Mouse (Mus musculus) thymus, adult 2 months (tissue): ENCODE results near the gene Daam2. TPM values are rescaled to one million over a fixed set of nuclear protein-coding genes. Genes with fewer than 3 reads are reported as not detected.

Experiments used
- DNase-seq: peaks from one replicate; pipeline ENCODE4 v3.0.0; 2021
- H3K27ac ChIP-seq: fragments of 200-500 bp; 2 replicates; pipeline ENCODE4 v1.5.1; 2012; ENCODE audit warnings: low read length, control low read depth; ENCODE audit not compliant: control insufficient read depth, insufficient read depth
- H3K27me3 ChIP-seq: fragments of 200-500 bp; 2 replicates; pipeline ENCODE4 v1.6.1; 2012; ENCODE audit warnings: mild to moderate bottlenecking, low read length, moderate library complexity, mixed read lengths; ENCODE audit not compliant: control insufficient read depth, insufficient read depth
- H3K36me3 ChIP-seq: fragments of 200-500 bp; 2 replicates; pipeline ENCODE4 v1.6.1; 2012; ENCODE audit warnings: mild to moderate bottlenecking, low read length, moderate library complexity; ENCODE audit not compliant: control insufficient read depth, insufficient read depth
- H3K4me1 ChIP-seq: fragments of 200-500 bp; replicated peaks from 2 replicates; pipeline ENCODE4 v1.6.1; 2012; ENCODE audit warnings: low read length; ENCODE audit not compliant: control insufficient read depth, insufficient read depth
- H3K4me3 ChIP-seq: fragments of 200-500 bp; 2 replicates; pipeline ENCODE4 v1.5.1; 2012; ENCODE audit warnings: mild to moderate bottlenecking, low read length, control low read depth, moderate library complexity; ENCODE audit not compliant: control insufficient read depth, insufficient read depth
- CTCF ChIP-seq: fragments of 200-500 bp; IDR thresholded peaks from 2 replicates; pipeline ENCODE4 v1.5.1; 2012; ENCODE audit warnings: mild to moderate bottlenecking, control low read depth, low read length, moderate library complexity, borderline replicate concordance; ENCODE audit not compliant: control insufficient read depth, poor library complexity, insufficient read depth; ENCODE audit errors: extremely low read depth
- POLR2A ChIP-seq: fragments of 200-500 bp; IDR thresholded peaks from 2 replicates; pipeline ENCODE4 v1.6.1; 2012; ENCODE audit warnings: mild to moderate bottlenecking, low read length, control low read depth, moderate library complexity; ENCODE audit not compliant: control insufficient read depth, poor library complexity, insufficient read depth; ENCODE audit errors: extremely low read depth
- WGBS: fragments of 180-500 bp; shearing (Covaris S2); methylation state at CpG from one replicate; pipeline ENCODE4 v1.1.7; 2018; 5-methylcytosine and 5-hydroxymethylcytosine counted together
- polyA plus RNA-seq: library from polyadenylated mRNA; depleted of rRNA; stranded (reverse); fragments of >200 nt; gene quantifications from 2 replicates; pipeline ENCODE4 v1.2.3, GENCODE M21; 2012

Gene Daam2
- polyA plus RNA-seq, 1 experiment, result 0.62 TPM

DNA sequence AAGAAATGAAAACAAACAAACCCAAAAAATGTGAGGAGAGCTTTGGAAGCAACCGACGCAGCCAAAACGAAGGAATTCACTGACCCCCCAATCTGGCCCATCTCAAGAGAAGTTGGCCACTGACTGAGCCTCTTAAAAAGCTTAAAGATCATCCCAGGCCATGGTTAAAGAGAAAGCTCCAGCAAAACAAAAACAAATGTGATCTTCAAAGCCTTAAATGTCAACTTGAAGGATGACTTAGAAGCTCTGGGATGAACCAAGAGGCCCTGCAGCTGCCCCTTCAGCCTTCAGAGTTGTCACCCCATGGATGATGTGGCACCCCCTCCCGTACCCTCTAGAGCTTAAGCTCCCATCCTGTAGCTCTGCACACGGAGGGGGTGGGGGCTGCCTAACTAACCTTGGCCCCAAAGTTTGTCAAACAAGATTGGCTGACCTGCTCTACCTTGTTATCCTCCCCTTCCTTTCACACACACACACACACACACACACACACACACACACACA lies 4.3 kb downstream of the Daam2 start:
- WGBS, result 52% methylated on average over 5 of the region's 5 CpGs
- Histone ChIP-seq H3K36me3 (no peaks in the 10 kb centered on the region), H3K27ac (no peak overlapping the region), H3K4me3 (no peak overlapping the region), H3K27me3 (peaks cover 11% of the 10 kb centered on the region; the same call in 1 of the 2 replicates), H3K4me1 (no peaks in the 10 kb centered on the region)
- DNase-seq, result no peak
- no peak for TF ChIP-seq CTCF
- no peak for TF ChIP-seq POLR2A

DNA sequence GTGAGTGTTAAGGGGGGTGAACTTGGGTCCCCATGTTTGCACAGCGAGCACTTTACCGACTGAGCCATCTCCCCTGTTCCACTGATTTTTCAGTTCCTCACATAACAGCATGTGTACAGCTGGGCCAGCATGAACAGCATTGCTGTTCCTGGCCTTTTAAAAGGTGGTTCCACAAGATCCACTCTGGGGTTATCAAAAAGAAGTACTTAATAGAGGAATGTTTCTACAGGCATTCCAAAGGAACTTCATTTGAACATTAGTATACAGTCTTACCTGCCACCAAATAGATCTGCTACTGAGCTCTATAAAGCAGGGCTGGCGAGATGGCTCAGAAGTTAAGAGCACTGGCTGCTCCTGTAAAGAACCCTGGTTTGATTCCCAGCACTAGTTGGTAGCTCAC lies 8.0 kb downstream of the Daam2 start:
- Histone ChIP-seq H3K4me1 (no peaks in the 10 kb centered on the region), H3K27ac (no peak overlapping the region), H3K36me3 (no peaks in the 10 kb centered on the region), H3K4me3 (no peak overlapping the region), H3K27me3 (no peaks in the 10 kb centered on the region)
- WGBS, result 69% methylated on average over 3 of the region's 3 CpGs
- no peak for TF ChIP-seq POLR2A
- no peak for TF ChIP-seq CTCF
- DNase-seq, result no peak

DNA sequence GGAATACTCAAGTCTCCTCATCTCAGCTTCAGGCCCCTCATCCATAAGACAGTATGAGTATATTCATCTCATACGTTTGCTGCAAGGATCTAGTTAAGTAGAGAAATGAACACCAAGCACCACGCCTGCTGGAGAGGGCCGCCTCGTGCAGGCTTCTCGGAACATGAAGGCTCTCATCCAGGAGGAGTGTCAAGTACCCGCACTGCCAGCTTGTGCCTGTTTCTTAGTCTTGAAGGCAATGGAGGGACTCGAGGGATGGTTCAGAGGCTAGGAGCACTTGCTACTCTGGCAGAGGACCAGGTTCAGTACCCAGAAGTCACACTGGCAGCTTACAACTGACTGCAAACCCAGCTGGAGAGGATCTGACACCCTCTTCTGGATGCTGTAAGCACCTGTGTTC lies 12.2 kb downstream of the Daam2 start:
- TF ChIP-seq POLR2A, result no peak
- no peak for TF ChIP-seq CTCF
- 90% methylated on average over 7 of the region's 7 CpGs for WGBS
- Histone ChIP-seq H3K36me3 (no peaks in the 10 kb centered on the region), H3K4me3 (no peak overlapping the region), H3K27ac (no peak overlapping the region), H3K4me1 (no peaks in the 10 kb centered on the region), H3K27me3 (no peaks in the 10 kb centered on the region)
- DNase-seq, result no peak

DNA sequence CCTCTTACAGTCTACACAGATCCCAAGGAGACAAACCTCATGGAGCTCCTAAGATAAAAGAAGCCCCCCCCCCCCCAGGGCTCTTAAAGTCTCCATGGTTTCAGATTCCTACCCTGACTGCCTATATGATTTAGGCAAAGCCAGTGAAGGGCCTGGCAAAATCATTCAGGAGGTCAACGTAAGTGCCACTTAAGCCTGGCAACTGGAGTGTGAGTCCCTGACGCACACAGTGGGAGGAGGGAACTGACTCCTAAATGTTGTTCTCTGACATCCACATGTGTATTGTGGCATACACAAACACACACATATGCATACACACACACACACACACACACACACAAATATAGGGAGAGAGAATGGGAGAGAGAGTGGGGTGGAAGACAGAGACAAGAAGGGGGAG lies 12.7 kb downstream of the Daam2 start:
- Histone ChIP-seq H3K4me1 (no peaks in the 10 kb centered on the region), H3K36me3 (no peaks in the 10 kb centered on the region), H3K27me3 (no peaks in the 10 kb centered on the region), H3K4me3 (no peak overlapping the region), H3K27ac (no peak overlapping the region)
- no peak for TF ChIP-seq POLR2A
- TF ChIP-seq CTCF, result no peak
- no peak for DNase-seq
- WGBS, result 98% methylated on average over 2 of the region's 2 CpGs

DNA sequence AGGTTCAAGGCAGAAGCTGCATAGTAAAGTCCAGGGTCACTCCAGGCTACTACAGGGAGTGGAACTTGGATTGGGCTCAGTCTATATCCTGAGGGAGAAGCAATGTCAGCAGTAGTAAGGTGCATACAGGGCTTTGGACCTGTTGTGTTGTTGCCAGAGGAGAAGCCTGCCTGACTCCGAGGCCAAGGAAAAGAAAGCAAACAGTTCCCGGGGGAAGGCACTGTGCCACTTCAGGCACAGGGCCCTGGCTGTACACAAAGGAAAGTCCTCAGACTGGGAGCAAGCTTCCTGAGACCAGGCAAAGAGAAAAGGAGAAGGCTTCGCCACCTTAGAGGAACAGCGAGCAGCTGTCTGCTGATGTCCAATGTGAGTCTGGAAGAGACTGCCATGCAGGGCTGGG lies 18.1 kb downstream of the Daam2 start:
- Histone ChIP-seq H3K27me3 (no peaks in the 10 kb centered on the region), H3K4me1 (no peaks in the 10 kb centered on the region), H3K4me3 (no peak overlapping the region), H3K36me3 (no peaks in the 10 kb centered on the region), H3K27ac (no peak overlapping the region)
- WGBS, result 90% methylated on average over 4 of the region's 4 CpGs
- DNase-seq, result no peak
- TF ChIP-seq CTCF (no peak), POLR2A (no peak)

DNA sequence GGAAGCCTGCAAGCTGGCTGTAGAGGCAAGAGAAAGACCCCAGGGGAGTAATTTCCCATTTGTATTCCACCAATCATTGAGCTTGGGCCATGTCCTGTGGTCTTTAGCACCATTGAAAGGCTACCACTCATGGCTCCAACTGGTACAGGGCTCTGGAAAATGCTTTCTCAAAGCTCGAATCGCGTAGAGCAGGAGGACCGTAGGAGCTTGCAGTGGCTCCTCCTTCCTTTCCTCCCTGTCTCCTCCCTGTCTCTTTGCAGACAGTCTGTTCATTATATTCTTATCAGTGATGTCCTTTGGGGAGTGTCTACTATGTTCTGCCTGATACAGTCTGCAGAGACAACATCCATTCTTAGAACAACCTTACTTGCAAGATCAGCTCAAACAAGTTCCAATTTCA lies 18.7 kb downstream of the Daam2 start:
- TF ChIP-seq CTCF (no peak), POLR2A (no peak)
- no peaks in the 10 kb centered on the region for H3K4me1 ChIP-seq
- H3K4me3 ChIP-seq, result no peak overlapping the region
- H3K27ac ChIP-seq, result no peak overlapping the region
- no peaks in the 10 kb centered on the region for H3K27me3 ChIP-seq
- DNase-seq, result no peak
- WGBS, result 95% methylated on average over 4 of the region's 4 CpGs
- H3K36me3 ChIP-seq, result no peaks in the 10 kb centered on the region

DNA sequence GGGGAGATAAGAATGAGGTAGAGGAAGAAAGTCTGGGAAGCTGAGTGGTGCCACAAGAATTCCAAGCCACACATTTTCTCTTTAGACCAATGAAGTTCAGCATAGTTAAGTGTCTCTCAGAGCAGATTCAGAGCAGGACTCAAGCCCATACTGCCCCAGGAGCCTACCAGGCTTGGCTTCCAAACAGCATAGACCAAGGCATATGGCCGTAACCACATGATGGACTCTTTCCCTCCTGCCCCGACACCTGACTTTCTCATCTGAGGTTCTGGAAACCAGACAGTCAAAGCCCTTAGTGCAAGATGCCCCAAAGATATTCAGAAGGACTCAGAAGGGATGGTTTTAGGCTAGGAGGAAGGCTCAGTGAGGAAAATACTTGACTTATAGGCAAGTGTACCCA lies 19.6 kb downstream of the Daam2 start:
- DNase-seq, result no peak
- 100% methylated on average over 2 of the region's 2 CpGs for WGBS
- Histone ChIP-seq H3K4me1 (no peaks in the 10 kb centered on the region), H3K27me3 (no peaks in the 10 kb centered on the region), H3K4me3 (no peak overlapping the region), H3K36me3 (no peaks in the 10 kb centered on the region), H3K27ac (no peak overlapping the region)
- TF ChIP-seq CTCF, result no peak
- TF ChIP-seq POLR2A, result no peak
